Mouse (Mus musculus) frontal cortex, postnatal 36 days (tissue): ENCODE data around the gene Mfap1b.
"Not testable (repeated sequence)": the region's sequence is repeated elsewhere in the genome, so short reads cannot be mapped to it uniquely, and the experiment has no call there.

Experiments used
- DNase-seq, 2 experiments: peaks; one replicate each; pipeline ENCODE4 v3.0.0; 2022; ENCODE audit warnings: low spot score in 2 of 2

Mfap1b gene

GRCm38 (mm10) chr2:121473301-121474179 lies at the start of gene Mfap1b:
Mfap1b (minus strand) TSS chr2:121474067.
- DNase-seq = peak; percentile 80 to 91

DNA sequence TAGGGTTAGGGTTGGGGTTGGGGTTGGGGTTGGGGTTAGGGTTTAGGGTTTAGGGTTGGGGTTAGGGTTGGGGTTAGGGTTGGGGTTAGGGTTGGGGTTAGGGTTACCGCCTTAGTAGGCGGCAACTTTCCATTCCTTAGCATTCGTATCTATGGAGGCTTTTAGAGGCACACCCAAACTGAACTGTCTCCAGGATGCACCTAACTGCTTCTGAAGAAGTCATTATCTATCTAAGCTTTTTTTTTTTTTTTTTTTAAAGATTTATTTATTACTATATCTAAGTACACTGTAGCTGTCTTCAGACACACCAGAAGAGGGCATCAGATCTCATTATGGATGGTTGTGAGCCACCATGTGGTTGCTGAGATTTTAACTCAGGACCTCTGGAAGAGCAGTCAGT lies 49.0 kb upstream of the Mfap1b start:
- not testable (repeated sequence) for DNase-seq

DNA sequence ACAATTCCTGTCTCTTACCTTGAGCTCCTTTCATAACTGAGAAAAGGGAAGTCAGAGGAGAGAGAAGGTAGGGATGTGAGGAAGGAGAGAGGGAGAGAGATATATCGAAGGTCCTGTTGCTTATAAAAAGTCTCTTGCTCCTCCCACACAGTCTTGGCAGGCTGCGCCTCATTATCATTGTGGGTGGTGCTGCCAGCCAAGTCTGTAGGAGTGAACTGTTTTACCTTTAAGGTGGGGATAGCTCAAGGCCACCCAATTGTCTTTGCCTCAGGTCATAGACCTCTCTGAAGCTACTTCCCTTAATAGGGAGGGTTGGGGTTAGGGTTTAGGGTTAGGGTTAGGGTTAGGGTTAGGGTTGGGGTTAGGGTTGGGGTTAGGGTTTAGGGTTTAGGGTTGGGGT lies 48.1 kb upstream of the Mfap1b start:
- DNase-seq = peak; percentile 24 to 65

- not testable (repeated sequence) for DNase-seq
Observed at GRCm38 (mm10) chr2:121518711-121519110, 44.8 kb upstream of the Mfap1b start.

DNA sequence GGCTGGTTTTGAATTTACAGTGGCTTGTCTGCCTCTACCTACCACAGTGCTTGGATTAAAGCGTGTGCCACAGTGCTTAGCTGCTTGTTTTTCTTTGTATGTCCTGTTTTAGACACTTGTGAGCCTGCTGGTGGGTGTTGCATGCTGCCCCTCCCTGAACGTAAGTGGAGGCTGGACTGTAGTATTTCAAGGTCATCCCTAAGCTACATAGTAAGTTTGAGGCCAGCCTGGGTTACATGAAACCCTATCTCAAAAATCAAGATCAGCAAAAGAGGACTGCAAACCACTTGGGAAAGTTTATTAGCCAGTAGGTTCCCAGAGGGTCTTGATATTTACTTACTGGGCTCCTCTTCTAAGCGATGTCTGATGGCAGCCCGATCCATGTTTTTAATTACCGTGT lies 44.2 kb upstream of the Mfap1b start:
- no peak for DNase-seq

GRCm38 (mm10) chr2:121514211-121514610 lies 40.3 kb upstream of the Mfap1b start:
- no peak for DNase-seq

DNA sequence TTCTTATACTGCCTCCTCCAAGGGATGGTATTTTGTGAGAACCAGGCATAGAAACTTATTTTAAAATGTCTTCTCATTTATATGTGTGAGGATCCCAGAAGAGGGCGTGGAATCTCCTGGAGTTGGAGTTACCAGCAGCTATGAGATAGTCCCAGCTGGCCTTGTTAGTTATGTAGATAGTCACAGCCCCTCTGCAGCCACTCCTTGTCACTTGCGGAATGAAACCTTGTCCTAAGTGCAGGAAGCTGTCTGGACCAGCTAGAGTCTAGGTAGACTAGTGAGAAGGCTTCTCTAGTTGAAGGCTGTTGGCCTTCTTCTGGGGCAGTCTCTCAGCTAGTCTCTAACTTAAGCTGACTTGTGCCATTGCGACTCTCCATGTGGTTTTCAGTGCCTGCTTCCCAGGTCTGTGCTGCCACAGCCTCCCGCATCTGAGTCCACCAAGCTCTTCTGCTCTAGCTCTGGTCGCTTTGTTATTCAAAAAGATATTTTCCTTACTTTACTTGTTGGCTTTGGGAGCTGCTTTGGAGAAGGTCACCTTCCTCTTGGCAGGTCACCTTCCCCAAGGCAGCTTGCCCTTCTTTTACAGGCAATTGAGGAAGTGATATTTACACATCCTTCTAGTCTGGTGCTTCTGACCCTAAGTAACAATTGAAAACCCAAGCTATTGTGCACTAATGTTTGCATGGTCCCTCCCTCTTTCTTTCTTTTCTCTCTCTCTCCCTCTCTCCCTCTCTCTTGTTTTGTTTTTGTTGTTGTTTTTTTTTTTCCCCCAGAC lies 39.3 kb upstream of the Mfap1b start:
- not testable (repeated sequence) for DNase-seq

GRCm38 (mm10) chr2:121511401-121511800 lies 37.5 kb upstream of the Mfap1b start:
- no peak for DNase-seq

DNA sequence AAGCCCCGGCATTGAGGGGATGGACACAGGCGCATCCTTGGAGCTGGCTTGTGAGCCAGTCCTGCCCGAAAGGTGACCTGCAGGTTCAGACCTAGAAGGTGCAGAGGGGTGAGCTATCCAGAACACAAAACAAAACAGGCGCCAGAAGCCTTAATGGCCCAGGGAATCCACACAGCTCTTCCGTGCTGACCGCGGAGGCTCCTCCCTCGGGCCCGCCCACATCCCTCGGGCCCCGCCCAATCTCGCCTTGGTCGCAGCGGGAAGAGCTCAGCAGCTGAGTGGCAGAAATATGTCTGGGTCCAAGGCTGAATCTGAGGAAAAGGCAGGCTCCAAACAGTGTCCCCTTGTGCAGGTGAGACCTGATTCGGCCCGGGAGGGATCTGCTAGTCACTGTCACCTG lies 35.7 kb upstream of the Mfap1b start:
- peak; percentile 37 to 44 for DNase-seq

DNA sequence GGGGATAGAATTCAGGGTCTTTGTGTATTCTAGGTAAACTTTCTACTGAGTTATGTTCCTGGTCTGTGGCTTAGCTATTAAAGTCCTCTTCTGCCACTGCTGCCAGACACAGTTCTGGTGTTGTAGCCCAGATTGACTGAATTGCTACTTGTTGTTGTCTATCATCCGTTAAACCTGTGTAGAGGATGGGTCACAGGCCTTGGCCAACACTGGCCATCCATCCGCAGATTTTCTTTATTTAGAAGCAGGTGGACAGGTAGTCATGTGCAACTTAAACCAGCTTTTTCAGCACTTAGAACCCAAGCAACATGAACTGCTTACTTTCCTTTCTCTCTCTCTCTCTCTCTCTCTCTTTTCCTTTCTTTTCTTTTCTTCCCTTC lies 34.1 kb upstream of the Mfap1b start:
- DNase-seq = no peak

- no peak for DNase-seq
Observed at GRCm38 (mm10) chr2:121507173-121507950, 33.5 kb upstream of the Mfap1b start.

GRCm38 (mm10) chr2:121505942-121506882 lies 32.3 kb upstream of the Mfap1b start, which contains the start of the genes Mfap1a and Wdr76:
Mfap1a (minus strand) TSS chr2:121506665.
Wdr76 (plus strand) TSS chr2:121506723.
- DNase-seq = peak; percentile 86 to 87

DNA sequence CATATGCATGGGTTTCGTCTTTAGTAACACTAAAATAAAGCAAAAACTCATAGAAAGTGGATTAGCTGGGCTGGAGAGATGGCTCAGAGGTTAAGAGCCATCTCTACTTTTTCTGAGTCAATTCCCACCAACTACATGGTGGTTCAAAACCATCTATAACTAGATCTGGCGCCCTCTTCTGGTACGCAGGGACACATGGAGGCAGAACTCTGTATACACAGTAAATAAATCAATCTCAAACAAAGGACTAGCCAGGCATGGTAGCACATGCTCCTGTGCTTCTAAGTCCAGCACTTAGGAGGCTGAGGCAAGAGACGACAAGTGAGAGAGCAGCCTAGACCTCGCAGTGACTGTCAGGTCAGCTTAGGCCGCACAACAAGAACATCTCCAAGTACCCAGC lies 27.7 kb upstream of the Mfap1b start:
- not testable (repeated sequence) for DNase-seq

- not testable (repeated sequence) for DNase-seq
Observed at GRCm38 (mm10) chr2:121484403-121484802, 10.5 kb upstream of the Mfap1b start.

DNA sequence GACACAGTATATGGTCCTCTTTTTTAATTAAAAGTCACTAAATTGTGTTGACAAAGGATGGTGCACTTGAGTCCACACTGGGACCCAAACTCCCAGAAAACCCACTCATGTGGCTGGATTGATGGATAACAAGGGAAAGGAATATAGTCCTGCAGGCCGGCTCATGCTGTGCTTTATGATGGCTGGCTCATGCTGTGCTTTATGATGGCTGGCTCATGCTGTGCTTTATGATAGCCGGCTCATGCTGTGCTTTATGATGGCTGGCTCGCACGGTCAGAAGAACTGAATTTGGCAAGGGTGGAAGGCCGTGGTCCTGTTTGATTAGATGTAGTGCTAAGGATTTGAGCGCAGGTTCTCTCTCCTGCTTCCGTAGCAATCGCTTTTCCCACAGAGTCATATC lies 9.7 kb upstream of the Mfap1b start:
- no peak for DNase-seq

DNA sequence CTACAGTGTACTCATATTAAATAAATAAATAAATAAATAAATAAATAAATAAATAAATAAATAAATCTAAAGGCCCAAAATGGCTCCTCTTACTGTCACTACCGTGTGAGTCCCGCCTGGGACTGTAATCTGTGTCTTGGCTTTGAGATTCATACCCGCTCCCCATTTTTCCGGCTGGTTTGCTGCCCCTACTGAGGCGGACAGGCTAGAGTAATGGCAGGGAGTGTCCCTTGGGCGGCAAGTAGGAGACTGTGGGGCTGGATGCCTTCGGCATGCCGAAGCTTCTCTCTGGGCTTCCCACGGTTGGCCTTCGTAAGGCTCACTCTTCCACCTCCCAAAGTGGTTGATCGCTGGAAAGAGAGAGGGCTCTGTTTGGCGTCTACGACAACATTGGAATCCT lies 7.0 kb upstream of the Mfap1b start:
- DNase-seq = not testable (repeated sequence)

DNA sequence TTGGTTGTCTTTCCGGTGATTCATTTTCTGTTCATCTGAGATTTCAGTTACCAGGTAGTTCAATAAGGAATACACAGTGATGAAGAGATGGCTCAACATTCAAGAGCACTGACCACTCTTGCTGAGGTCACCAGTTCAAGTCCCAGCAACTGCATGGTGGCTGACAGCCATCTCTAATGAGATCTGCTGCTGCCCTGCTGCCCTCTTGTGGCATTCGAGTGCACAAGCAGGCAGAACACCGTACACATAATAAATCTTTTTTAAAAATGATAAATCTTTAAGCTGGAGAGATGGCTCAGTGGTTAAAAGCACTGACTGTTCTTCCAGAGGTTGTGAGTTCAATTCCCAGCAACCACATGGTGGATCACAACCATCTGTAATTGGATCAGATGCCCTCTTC lies 6.6 kb upstream of the Mfap1b start:
- DNase-seq = no peak

DNA sequence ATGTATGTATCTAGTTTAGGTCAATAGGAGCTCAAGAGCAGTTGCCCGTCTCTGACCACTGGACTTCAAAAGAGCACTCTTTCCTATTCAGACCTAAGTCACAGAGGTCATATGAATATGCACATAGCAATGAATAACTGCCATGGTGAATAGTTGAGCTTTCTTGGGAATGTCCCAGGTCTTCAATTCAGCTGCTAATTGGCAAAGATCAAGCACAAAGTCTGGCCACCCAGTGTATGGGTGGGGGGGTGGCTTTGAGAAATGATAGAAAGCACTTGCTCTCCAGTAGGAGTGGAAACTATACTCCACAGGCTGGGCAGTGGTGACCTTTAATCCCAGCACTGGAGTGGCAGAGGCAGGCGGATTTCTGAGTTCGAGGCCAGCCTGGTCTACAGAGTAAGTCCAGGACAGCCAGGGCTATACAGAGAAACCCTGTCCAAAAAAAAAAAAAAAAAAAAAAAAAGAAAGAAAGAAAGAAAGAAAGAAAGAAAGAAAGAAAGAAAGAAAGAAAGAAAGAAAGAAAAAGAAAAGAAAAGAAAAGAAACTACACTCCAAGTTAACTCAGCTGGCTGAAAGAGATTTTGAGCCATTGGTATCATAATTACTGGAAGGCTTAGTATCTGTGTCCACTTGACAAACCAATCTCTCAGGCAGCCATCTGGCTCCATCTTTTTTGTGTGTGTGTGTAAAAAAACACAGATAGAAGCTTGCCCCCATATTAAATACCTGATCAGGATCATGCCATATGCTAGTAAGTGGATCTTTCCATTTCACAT lies 3.8 kb upstream of the Mfap1b start:
- no peak for DNase-seq

DNA sequence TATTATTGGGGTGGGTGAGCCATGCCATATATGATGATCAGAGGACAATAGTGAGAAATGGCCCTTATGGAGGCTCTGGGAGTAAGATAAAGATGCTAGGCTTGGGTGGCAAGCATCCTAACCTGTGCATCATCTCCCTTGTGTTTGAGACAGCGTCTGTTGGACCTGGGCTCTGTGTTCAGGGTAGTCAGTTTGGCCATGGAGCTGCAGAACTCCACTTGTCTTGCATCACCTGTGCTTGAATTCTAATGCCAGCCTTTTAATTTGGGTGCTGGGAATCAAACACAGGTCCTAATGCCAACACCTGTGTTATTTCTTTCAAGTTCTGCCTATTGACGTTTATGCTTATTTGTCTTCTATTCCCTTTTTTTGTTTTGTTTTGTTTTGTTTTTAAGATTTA lies 1.4 kb upstream of the Mfap1b start:
- not testable (repeated sequence) for DNase-seq

DNA sequence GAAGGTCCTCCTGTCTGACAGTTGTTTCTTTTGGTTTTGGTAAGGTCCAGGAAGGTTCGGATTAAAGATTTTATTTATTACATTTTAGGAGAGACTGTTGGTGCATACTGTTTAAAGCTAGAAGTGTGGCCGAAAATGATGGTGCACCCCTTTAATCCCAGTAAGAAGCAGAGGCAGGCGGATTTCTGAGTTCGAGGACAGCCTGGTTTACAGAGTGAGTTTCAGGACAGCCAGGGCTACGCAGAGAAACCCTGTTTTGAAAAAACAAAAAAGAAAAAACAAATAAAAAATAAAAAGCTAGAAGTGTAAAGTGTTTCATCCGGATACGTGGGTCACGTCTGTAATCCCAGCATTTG lies 291 bp upstream of the Mfap1b start:
- DNase-seq = no peak
